Mouse (Mus musculus) intestine, embryonic 14.5 days (tissue): ENCODE data around the gene Olfr95. TPM values are rescaled to one million over a fixed set of nuclear protein-coding genes. Genes with fewer than 3 reads are reported as not detected.

Experiments used
- ATAC-seq: fragments of 200-750 bp; cut with Nextera tagmentation; replicated peaks from 2 replicates; pipeline ENCODE4 v1.8.0; 2017; ENCODE audit warnings: low read depth, moderate number of reproducible peaks, moderate TSS enrichment, moderate library complexity; ENCODE audit not compliant: low FRiP score, low TSS enrichment
- DNase-seq: peaks from one replicate; pipeline ENCODE4 v3.0.0-alpha.2; 2018; ENCODE audit warnings: low spot score
- H3K27ac ChIP-seq: fragments of 300-500 bp; sonication (generic); 2 replicates; pipeline ENCODE4 v1.5.1; 2014; ENCODE audit warnings: low read depth, mild to moderate bottlenecking, control low read depth
- H3K27me3 ChIP-seq: fragments of 300-500 bp; sonication (generic); replicated peaks from 2 replicates; pipeline ENCODE4 v1.6.1; 2014; ENCODE audit warnings: low read length, control low read depth; ENCODE audit not compliant: control insufficient read depth, insufficient read depth
- H3K36me3 ChIP-seq: fragments of 300-500 bp; sonication (generic); 2 replicates; pipeline ENCODE4 v1.6.1; 2014; ENCODE audit warnings: low read length, control low read depth; ENCODE audit not compliant: control insufficient read depth, insufficient read depth
- H3K4me1 ChIP-seq: fragments of 300-500 bp; sonication (generic); replicated peaks from 2 replicates; pipeline ENCODE4 v1.6.1; 2014; ENCODE audit warnings: low read length, control low read depth, mixed read lengths; ENCODE audit not compliant: control insufficient read depth, insufficient read depth
- H3K4me2 ChIP-seq: fragments of 300-500 bp; sonication (generic); 2 replicates; pipeline ENCODE4 v1.6.1; 2014; ENCODE audit warnings: low read length
- H3K4me3 ChIP-seq: fragments of 300-500 bp; sonication (generic); 2 replicates; pipeline ENCODE4 v1.5.1; 2014; ENCODE audit warnings: low read depth, low read length, control low read depth, mixed read lengths
- H3K9ac ChIP-seq: fragments of 300-500 bp; sonication (generic); 2 replicates; pipeline ENCODE4 v1.6.1; 2014; ENCODE audit warnings: mild to moderate bottlenecking, low read length
- H3K9me3 ChIP-seq: fragments of 300-500 bp; sonication (generic); 2 replicates; pipeline ENCODE4 v1.6.1; 2016; ENCODE audit warnings: low read length, control low read depth; ENCODE audit not compliant: control insufficient read depth
- WGBS: fragments of 180-500 bp; shearing (Covaris S2); extraction: QIAGEN DNeasy Blood & Tissue Kit; methylation state at CpG from one replicate; pipeline ENCODE4 v1.1.7; 2014; 5-methylcytosine and 5-hydroxymethylcytosine counted together
- polyA plus RNA-seq: library from polyadenylated mRNA; unstranded; fragments of >200 nt; fragmentation: Nextera tagmentation; extraction: Ambion mirVana; gene quantifications from 2 replicates; pipeline ENCODE4 v1.2.1, GENCODE M21; 2014

The Olfr95 gene
- polyA plus RNA-seq, 1 experiment from 2014 or later: not detected

- Histone ChIP-seq H3K36me3 (no peaks in the 10 kb centered on the region), H3K27me3 (peaks cover 19% of the 10 kb centered on the region), H3K4me2 (peak overlapping the region; percentile 45), H3K4me1 (no peaks in the 10 kb centered on the region), H3K27ac (no peak overlapping the region), H3K9me3 (no peaks in the 10 kb centered on the region), H3K4me3 (peak overlapping the region; percentile 13), H3K9ac (no peak overlapping the region)
- DNase-seq: peak; percentile 60
- no peak for ATAC-seq
- WGBS: 18% methylated on average over 40 of the region's 40 CpGs
These were observed 1.8 kb downstream of the Olfr95 start for GRCm38 (mm10) chr17:37210884-37211768.

DNA sequence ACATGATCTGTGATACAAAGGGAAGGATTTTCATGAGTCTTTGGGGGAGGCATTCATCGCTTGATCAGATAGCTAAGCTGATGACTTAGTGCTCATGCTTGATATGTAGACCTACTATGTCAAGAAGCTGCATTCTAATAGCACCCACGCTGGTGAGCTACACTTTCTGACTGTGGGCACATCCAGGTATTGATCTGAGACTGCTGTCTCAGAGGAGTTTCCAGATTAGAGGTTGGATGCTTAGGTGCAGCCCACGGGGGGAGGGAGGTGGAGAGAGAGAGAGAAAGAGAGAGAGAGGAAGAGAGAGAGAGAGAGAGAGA, 9.0 kb downstream of the Olfr95 start:
- Histone ChIP-seq H3K4me1 (no peaks in the 10 kb centered on the region), H3K4me2 (no peak overlapping the region), H3K4me3 (no peak overlapping the region), H3K27me3 (no peaks in the 10 kb centered on the region), H3K27ac (no peak overlapping the region), H3K9me3 (no peaks in the 10 kb centered on the region), H3K9ac (no peak overlapping the region), H3K36me3 (no peaks in the 10 kb centered on the region)
- WGBS: 32% methylated on average over 3 of the region's 3 CpGs
- DNase-seq (no peak), ATAC-seq (peak; percentile 23; the same call in 1 of the 2 replicates)

- Histone ChIP-seq H3K4me2 (no peak overlapping the region), H3K36me3 (no peaks in the 10 kb centered on the region), H3K27ac (no peak overlapping the region), H3K9me3 (no peaks in the 10 kb centered on the region), H3K27me3 (no peaks in the 10 kb centered on the region), H3K9ac (no peak overlapping the region), H3K4me1 (no peaks in the 10 kb centered on the region), H3K4me3 (no peak overlapping the region)
- WGBS: 0% methylated on average over 4 of the region's 4 CpGs
- peak; percentile 88 for DNase-seq
- ATAC-seq: peak; percentile 76; the same call in 1 of the 2 replicates
These were observed 9.6 kb downstream of the Olfr95 start for GRCm38 (mm10) chr17:37203206-37203916.

DNA sequence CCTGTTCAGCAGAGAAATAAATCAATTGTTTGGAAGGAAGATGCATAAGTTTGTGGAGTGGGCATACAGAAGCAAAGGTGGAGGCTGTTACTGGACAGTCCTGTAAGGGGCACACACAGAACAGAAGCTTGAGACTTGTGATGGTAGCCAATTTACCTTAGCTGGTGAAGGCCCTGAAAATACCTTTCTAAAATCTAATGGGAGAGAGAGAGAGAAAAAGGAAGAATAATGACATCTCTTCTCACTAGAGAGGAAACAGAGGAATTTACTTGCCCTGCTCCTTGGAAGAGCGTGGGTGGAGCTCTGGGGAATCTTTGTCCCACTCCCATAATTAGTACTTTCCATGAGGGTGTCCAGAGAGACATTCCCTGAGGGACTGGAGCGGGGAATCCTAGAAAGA, 12.0 kb downstream of the Olfr95 start, which contains the start of gene Olfr94:
Gene Olfr94, minus strand, starts transcription at position 101 of the 400 bp plus-strand sequence.
- Histone ChIP-seq H3K27me3 (peaks cover 21% of the 10 kb centered on the region), H3K4me2 (no peak within 1 kb of the TSS), H3K36me3 (no peaks in the 10 kb centered on the region), H3K9me3 (no peaks in the 10 kb centered on the region), H3K4me3 (no peak within 1 kb of the TSS), H3K27ac (no peak within 1 kb of the TSS), H3K9ac (no peak within 1 kb of the TSS), H3K4me1 (peaks cover 3% of the 10 kb centered on the region; the same call in 1 of the 2 replicates)
- DNase-seq: no peak
- 82% methylated on average over 2 of the region's 2 CpGs for WGBS
- ATAC-seq: no peak

DNA sequence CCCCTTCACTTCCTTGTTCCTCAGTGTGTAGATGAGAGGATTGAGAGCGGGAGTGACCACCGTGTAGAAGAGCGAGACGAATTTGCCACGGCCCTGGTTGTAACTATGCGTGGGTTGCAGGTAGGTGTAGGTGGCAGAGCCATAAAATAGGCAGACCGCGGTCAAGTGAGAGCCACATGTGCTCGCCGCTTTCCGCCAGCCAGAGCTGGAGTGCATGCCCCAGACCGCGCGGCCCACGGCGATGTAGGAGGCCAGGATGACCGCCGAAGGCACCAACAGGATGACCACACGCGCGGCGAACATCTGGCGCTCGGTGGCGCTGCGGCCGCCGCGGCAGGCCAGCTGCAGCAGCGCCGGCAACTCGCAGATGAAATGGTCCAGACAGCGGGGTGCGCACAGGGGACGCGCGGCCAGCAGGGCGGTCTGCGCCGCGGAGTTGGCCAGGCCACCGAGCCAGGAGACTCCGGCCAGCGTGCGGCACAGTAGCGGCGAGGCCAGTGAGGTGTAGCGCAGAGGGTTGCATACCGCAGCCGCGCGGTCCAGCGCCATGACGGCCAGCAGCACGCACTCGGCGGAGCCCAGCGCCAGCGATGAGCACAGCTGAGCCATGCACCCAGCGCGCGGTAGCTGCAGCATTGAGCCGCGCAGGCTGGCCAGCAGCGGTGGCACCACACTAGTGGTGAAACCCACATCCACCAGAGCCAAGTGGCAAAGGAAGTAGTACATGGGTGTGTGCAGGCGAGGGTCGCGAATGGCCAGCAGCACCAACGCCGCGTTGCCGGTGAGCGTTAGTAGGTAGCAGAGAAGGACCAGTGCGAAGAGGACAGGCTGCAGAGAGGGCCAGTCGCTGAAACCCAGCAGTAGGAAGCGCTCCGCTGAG, 15.8 kb downstream of the Olfr95 start:
- peak overlapping the region; percentile 46 for H3K4me3 ChIP-seq
- H3K4me1 ChIP-seq: peaks cover 3% of the 10 kb centered on the region; the same call in 1 of the 2 replicates
- peak overlapping the region; percentile 81 for H3K4me2 ChIP-seq
- H3K27ac ChIP-seq: no peak overlapping the region
- peaks cover 25% of the 10 kb centered on the region for H3K27me3 ChIP-seq
- H3K9ac ChIP-seq: no peak overlapping the region
- H3K36me3 ChIP-seq: no peaks in the 10 kb centered on the region
- DNase-seq: peak; percentile 72
- no peaks in the 10 kb centered on the region for H3K9me3 ChIP-seq
- peak; percentile 93 for ATAC-seq
- 3% methylated on average over 76 of the region's 77 CpGs for WGBS

DNA sequence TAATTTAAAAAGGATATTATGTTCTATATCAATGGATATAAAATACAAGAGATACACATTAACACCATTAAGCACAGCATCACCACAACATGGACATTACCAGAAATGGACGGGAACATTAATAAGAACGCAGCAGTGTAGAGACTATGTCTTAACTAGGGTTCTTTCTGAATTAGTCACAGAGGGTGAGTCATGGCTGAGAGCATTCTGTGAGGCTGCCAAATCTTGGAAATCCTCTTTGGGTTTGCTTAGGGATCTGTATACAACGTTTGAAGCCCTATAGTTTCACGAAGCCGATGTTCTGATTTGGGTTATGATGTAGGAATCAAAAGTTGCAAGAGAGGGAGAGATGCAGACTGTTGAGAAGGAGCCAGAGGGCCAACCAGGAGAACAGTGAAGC, 18.1 kb downstream of the Olfr95 start:
- H3K27me3 ChIP-seq: peaks cover 25% of the 10 kb centered on the region
- no peak for ATAC-seq

GRCm38 (mm10) chr17:37193656-37194055, 19.3 kb downstream of the Olfr95 start, which contains the start of gene Ubd:
Gene Ubd (plus strand): TSS chr17:37193892.
- Histone ChIP-seq H3K27ac (no peak within 1 kb of the TSS), H3K4me1 (peaks cover 3% of the 10 kb centered on the region; the same call in 1 of the 2 replicates), H3K4me2 (no peak within 1 kb of the TSS), H3K4me3 (no peak within 1 kb of the TSS), H3K9me3 (no peaks in the 10 kb centered on the region), H3K36me3 (no peaks in the 10 kb centered on the region), H3K27me3 (peaks cover 25% of the 10 kb centered on the region), H3K9ac (no peak within 1 kb of the TSS)
- WGBS: 89% methylated on average over 2 of the region's 2 CpGs
- ATAC-seq: no peak
- no peak for DNase-seq

More for the DNA sequence above, 18.1 kb downstream of the Olfr95 start:
- no peak overlapping the region for H3K9ac ChIP-seq
- 93% methylated on average over 5 of the region's 5 CpGs for WGBS
- H3K4me3 ChIP-seq: no peak overlapping the region
- H3K27ac ChIP-seq: no peak overlapping the region
- H3K4me1 ChIP-seq: peaks cover 3% of the 10 kb centered on the region; the same call in 1 of the 2 replicates
- H3K36me3 ChIP-seq: no peaks in the 10 kb centered on the region
- H3K4me2 ChIP-seq: no peak overlapping the region
- no peak for DNase-seq
- H3K9me3 ChIP-seq: no peaks in the 10 kb centered on the region

- H3K9me3 ChIP-seq: no peaks in the 10 kb centered on the region
- H3K4me2 ChIP-seq: no peak overlapping the region
- H3K27ac ChIP-seq: no peak overlapping the region
- ATAC-seq: no peak
- H3K36me3 ChIP-seq: no peaks in the 10 kb centered on the region
- no peak for DNase-seq
- H3K4me3 ChIP-seq: no peak overlapping the region
- no peak overlapping the region for H3K9ac ChIP-seq
- peaks cover 24% of the 10 kb centered on the region for H3K27me3 ChIP-seq
- peaks cover 3% of the 10 kb centered on the region; the same call in 1 of the 2 replicates for H3K4me1 ChIP-seq
These were observed 19.9 kb downstream of the Olfr95 start for GRCm38 (mm10) chr17:37193032-37193431.
